Mouse (Mus musculus): ENCODE measurements around the gene Tars2. TPM values are rescaled to one million over a fixed set of nuclear protein-coding genes. Genes with fewer than 3 reads are reported as not detected.

The Tars2 gene
- polyA plus RNA-seq, 1 experiment from 2014 or later = 43.6 TPM

DNA sequence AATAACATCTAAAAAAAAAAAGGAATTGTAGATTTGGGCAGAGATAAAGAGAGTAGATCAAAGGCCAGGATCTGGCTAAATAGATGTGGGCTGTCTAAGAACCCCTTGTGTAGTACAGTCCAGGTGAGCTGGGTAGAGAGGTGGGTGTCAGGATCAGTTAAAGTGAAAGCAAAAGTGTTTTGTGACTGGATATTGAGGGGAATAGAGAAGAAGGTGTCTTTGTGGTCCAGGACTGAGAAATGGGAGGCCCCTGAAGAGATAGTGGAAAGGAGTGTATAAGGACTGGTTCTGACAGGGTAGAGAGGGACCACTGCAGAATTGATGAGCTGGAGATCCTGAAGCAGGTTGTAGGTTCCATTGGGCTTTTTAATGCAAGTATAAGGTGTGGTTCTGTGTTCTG, 50.0 kb downstream of the Tars2 start:
- Histone ChIP-seq H3K4me3 (no peak overlapping the region), H3K4me1 (replicated peaks) (no peaks in the 10 kb centered on the region), H3K9me3 (replicated peaks) (0 out of 2 replicates have a peak, but pooled peaks cover 6% of the 10 kb centered on the region), H3K4me2 (no peak overlapping the region), H3K9ac (no peak overlapping the region), H3K27ac (ENCODE audit: poor library complexity, severe bottlenecking) (no peak overlapping the region), H3K36me3 (no peaks in the 10 kb centered on the region), H3K27me3 (replicated peaks) (no peaks in the 10 kb centered on the region)
- ATAC-seq (ENCODE audit: insufficient number of reproducible peaks, low FRiP score) = no peak; the same call in 1 of the 2 replicates

DNA sequence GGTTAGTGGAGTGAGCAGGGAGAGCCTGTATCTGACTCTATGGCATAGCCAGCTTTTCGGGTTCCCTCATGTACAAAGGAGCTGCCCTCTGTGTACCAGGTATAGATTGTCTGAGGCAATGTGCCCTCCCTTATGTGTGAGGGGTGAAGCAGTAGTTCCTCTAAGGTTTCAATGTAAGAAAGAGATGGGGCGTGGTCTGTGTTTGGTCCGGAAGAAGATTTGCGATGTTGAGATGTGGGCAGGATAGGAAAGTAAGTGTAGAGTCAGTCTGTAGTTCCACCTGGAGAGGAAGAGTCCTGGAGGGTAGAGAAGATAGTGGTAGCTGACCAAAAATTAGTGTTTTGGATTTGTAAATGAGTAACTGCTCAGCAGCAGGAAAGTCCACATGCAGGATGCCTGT, 51.0 kb downstream of the Tars2 start:
- ATAC-seq (ENCODE audit: insufficient number of reproducible peaks, low FRiP score) = no peak
- WGBS = 89% methylated on average over 4 of the region's 4 CpGs
- Histone ChIP-seq H3K4me2 (no peak overlapping the region), H3K9ac (no peak overlapping the region), H3K27ac (ENCODE audit: poor library complexity, severe bottlenecking) (no peak overlapping the region), H3K4me3 (no peak overlapping the region), H3K36me3 (no peaks in the 10 kb centered on the region), H3K4me1 (replicated peaks) (no peaks in the 10 kb centered on the region), H3K27me3 (replicated peaks) (no peaks in the 10 kb centered on the region), H3K9me3 (replicated peaks) (0 out of 2 replicates have a peak, but pooled peaks cover 6% of the 10 kb centered on the region)

DNA sequence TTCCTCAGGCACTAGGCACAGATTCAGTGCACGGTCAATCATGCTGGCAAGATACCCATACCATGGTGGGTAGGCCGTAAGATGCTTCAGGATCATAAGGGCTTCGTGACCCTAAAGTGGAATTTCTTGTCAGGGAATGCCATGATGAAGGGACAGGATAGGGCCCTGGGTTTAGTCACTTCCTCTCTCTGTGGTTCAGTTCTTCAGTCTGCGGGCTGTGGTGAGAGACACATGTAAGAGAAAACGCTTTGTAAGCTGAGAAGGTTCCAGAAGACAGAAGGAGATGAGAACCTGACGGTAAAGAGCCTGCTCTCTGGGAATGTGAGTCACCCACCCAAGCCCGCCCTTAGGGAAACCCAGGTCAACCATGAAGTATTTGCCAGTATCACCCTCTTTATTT, 52.5 kb downstream of the Tars2 start:
- Histone ChIP-seq H3K36me3 (no peaks in the 10 kb centered on the region), H3K27me3 (replicated peaks) (no peaks in the 10 kb centered on the region), H3K9me3 (replicated peaks) (no peaks in the 10 kb centered on the region), H3K4me1 (replicated peaks) (peaks cover 2% of the 10 kb centered on the region; the same call in 1 of the 2 replicates), H3K4me2 (no peak overlapping the region), H3K27ac (ENCODE audit: poor library complexity, severe bottlenecking) (no peak overlapping the region), H3K4me3 (no peak overlapping the region), H3K9ac (no peak overlapping the region)
- ATAC-seq (ENCODE audit: insufficient number of reproducible peaks, low FRiP score) = no peak
- 76% methylated on average over 7 of the region's 7 CpGs for WGBS

DNA sequence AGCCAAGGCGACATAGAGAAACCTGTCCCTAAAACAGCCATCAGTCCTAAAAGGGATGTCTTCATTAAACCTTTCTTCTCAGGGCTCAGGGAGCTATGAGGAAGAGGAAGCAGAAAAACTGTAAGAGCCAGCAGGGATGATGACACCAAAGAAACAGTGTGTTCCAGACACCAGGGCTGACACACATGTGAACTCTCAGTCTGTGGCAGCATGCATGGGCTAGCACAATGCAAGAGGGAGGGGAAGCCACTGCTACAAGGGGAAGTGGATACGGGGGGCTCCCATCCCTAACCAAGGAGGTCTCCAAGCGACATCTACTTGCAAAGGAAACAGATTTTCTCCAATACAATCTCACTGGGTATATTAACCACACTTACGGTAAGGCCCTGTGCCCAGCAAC, 53.7 kb downstream of the Tars2 start:
- no peak overlapping the region for H3K9ac ChIP-seq
- no peak overlapping the region for H3K27ac ChIP-seq (ENCODE audit: poor library complexity, severe bottlenecking)
- WGBS = 88% methylated on average over 4 of the region's 4 CpGs
- no peak overlapping the region for H3K4me2 ChIP-seq
- no peaks in the 10 kb centered on the region for H3K27me3 ChIP-seq (replicated peaks)
- H3K9me3 ChIP-seq (replicated peaks) = no peaks in the 10 kb centered on the region
- no peak for ATAC-seq (ENCODE audit: insufficient number of reproducible peaks, low FRiP score)
- no peaks in the 10 kb centered on the region for H3K36me3 ChIP-seq
- H3K4me1 ChIP-seq (replicated peaks) = peaks cover 14% of the 10 kb centered on the region
- H3K4me3 ChIP-seq = no peak overlapping the region

DNA sequence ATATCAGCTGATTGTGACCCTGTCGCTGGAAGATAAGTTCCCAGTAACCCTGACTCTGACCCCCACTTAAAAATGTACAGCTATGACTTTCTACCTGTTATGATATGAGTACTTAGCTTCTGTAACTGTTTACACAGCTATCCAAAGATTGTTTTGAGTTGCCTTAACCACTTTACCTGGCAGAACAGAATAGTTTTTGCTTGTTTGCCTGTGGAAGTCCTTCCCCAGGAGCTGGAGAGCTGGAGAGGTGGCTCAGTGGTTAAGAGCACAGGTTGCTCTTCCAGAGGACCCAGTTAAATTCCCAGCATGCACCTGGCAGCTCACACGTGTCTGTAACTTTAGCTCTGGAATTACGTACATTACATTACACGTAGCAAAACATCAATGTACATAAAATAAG, 55.4 kb downstream of the Tars2 start:
- Histone ChIP-seq H3K27me3 (replicated peaks) (no peaks in the 10 kb centered on the region), H3K4me1 (replicated peaks) (peaks cover 25% of the 10 kb centered on the region), H3K9ac (no peak overlapping the region), H3K4me2 (no peak overlapping the region), H3K4me3 (no peak overlapping the region), H3K9me3 (replicated peaks) (no peaks in the 10 kb centered on the region), H3K27ac (ENCODE audit: poor library complexity, severe bottlenecking) (no peak overlapping the region), H3K36me3 (no peaks in the 10 kb centered on the region)
- WGBS = 86% methylated on average over 4 of the region's 4 CpGs
- ATAC-seq (ENCODE audit: insufficient number of reproducible peaks, low FRiP score) = no peak

DNA sequence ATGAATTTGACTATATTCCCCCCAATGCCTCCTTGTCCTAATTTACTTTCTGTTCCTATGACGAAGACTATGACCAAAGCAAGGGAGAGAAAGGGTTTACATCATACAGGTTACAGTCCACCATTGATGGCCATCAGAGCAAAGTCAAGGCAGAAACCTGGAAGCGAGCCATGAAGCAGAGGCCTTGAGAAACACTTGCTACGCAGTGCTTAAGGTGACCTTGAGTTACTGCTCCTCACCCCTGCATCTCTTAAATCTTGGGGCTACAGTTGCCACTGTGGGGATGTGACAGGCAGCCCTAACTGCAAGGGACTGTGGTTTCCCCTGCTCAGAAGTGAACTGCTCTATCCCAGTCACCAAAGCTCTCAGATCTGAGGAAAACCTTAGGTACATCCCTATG, 56.7 kb downstream of the Tars2 start:
- H3K27ac ChIP-seq (ENCODE audit: poor library complexity, severe bottlenecking) = no peak overlapping the region
- 82% methylated on average over 3 of the region's 3 CpGs for WGBS
- no peak overlapping the region for H3K4me3 ChIP-seq
- no peak overlapping the region for H3K9ac ChIP-seq
- no peaks in the 10 kb centered on the region for H3K27me3 ChIP-seq (replicated peaks)
- H3K36me3 ChIP-seq = no peaks in the 10 kb centered on the region
- no peak overlapping the region for H3K4me2 ChIP-seq
- peaks cover 25% of the 10 kb centered on the region for H3K4me1 ChIP-seq (replicated peaks)
- H3K9me3 ChIP-seq (replicated peaks) = no peaks in the 10 kb centered on the region
- ATAC-seq (ENCODE audit: insufficient number of reproducible peaks, low FRiP score) = no peak

DNA sequence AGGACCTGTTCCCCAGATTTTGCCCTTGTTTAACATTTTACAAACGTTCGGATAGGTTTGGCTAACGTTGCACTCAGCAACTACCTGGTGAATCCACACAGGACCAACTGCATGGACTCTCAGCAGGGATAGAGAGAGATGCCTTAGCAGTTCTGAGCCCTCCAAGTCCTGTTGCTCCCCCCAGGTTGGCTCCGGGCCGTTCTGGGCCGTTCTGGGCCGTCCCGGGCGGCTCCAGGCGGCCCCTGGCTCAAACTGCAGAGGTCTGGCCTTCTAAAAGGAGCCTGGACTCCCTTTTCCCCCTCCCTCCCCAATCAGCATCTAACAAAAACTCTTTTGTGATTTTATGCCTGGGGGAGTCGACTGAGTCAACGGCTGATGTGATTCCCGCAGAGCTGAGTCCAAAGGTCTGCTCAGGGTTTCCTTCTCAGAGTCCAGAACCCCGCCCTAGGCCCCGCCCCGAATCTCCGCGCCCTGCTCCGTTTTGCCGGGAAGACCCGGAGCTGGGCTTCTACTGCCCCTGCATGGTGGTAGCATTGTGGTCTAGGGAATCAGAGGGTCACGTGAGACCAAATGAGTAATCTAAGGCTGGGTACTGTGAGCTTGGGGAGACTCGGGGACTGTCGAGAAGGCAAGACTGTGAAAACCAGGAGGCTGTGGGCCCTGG, 58.0 kb downstream of the Tars2 start:
- Histone ChIP-seq H3K4me1 (replicated peaks) (peaks cover 25% of the 10 kb centered on the region), H3K27me3 (replicated peaks) (no peaks in the 10 kb centered on the region), H3K9me3 (replicated peaks) (no peaks in the 10 kb centered on the region), H3K4me3 (peak overlapping the region; percentile 34), H3K4me2 (peak overlapping the region; percentile 74), H3K27ac (ENCODE audit: poor library complexity, severe bottlenecking) (peak overlapping the region; percentile 80), H3K36me3 (no peaks in the 10 kb centered on the region), H3K9ac (peak overlapping the region; percentile 68)
- 7% methylated on average over 24 of the region's 24 CpGs for WGBS
- ATAC-seq (ENCODE audit: insufficient number of reproducible peaks, low FRiP score) = peak; percentile 90

DNA sequence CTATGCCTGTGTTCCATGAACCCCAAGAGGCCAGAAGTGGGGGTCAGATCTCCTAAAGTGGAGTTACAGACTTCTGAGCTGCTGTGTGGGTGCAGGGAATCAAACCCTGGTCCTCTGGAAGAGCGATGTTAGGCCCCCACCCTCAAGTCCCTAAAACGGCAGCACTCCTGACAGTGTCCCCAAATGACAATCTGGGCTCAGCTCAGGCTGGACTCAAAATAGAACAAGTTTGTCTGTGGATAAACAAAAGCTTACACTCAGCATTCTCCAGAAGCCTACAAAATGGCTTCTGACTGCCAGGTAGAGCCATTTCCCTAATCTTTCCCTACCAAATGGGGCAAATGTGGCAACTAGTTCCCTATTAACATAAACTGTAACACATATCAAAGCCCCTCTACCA, 58.9 kb downstream of the Tars2 start:
- Histone ChIP-seq H3K9me3 (replicated peaks) (no peaks in the 10 kb centered on the region), H3K9ac (no peak overlapping the region), H3K4me3 (no peak overlapping the region), H3K27ac (ENCODE audit: poor library complexity, severe bottlenecking) (0 out of 2 replicates have a peak overlapping the region, but pooled peaks have one; percentile 80), H3K4me1 (replicated peaks) (peaks cover 33% of the 10 kb centered on the region), H3K4me2 (no peak overlapping the region), H3K27me3 (replicated peaks) (no peaks in the 10 kb centered on the region), H3K36me3 (no peaks in the 10 kb centered on the region)
- ATAC-seq (ENCODE audit: insufficient number of reproducible peaks, low FRiP score) = no peak
- 56% methylated on average over 2 of the region's 2 CpGs for WGBS

DNA sequence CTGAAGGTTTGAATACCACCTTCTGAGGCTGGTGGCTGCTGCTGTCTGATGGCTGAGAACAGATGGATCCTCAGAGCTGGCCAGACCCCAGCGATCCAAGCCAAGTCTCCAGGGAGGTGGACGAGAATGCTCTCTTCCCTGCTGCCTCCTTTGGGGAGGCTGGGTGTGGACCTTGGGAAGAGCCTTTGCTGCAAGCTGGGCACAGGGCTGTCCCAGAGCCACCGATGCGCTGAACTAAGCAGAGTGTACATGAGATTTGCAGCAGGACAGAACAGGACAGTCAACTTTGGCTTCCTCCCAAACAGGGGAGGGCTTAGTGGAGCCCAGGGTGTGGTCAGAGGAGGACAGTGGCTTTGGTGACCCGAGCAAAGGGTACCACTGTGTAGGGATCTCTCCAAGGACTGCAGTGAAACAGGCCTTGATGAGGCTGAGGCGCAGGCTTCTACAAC, 59.7 kb downstream of the Tars2 start:
- H3K9ac ChIP-seq = no peak overlapping the region

DNA sequence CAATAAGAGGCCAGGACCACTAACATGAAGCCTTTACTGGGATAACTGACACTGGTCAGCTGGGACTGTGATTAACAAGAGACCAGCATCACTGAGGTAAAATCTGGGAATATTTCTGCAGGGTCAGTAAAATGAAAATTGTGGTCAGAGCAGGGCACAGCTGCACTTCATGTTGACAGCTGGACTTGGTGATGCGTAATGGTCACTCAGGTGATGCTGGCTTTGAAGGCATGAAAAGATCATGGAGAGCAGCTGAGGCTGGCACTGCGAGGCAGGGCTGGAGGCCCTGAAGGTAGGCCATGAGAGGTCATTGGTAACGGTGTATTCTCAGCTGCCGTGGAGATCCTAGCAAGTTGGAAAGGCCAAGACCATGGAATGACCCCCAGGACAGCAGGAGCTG, 61.7 kb downstream of the Tars2 start:
- Histone ChIP-seq H3K9ac (no peak overlapping the region), H3K36me3 (no peaks in the 10 kb centered on the region), H3K4me1 (replicated peaks) (peaks cover 60% of the 10 kb centered on the region), H3K27ac (ENCODE audit: poor library complexity, severe bottlenecking) (no peak overlapping the region), H3K4me3 (no peak overlapping the region), H3K9me3 (replicated peaks) (no peaks in the 10 kb centered on the region), H3K27me3 (replicated peaks) (no peaks in the 10 kb centered on the region), H3K4me2 (no peak overlapping the region)
- ATAC-seq (ENCODE audit: insufficient number of reproducible peaks, low FRiP score) = no peak
- 88% methylated on average over 4 of the region's 4 CpGs for WGBS

More for the DNA sequence above, 59.7 kb downstream of the Tars2 start:
- H3K27ac ChIP-seq (ENCODE audit: poor library complexity, severe bottlenecking) = no peak overlapping the region
- H3K4me1 ChIP-seq (replicated peaks) = peaks cover 41% of the 10 kb centered on the region
- no peaks in the 10 kb centered on the region for H3K9me3 ChIP-seq (replicated peaks)
- H3K36me3 ChIP-seq = no peaks in the 10 kb centered on the region
- 63% methylated on average over 6 of the region's 6 CpGs for WGBS
- no peaks in the 10 kb centered on the region for H3K27me3 ChIP-seq (replicated peaks)
- ATAC-seq (ENCODE audit: insufficient number of reproducible peaks, low FRiP score) = no peak
- H3K4me2 ChIP-seq = no peak overlapping the region
- H3K4me3 ChIP-seq = no peak overlapping the region

DNA sequence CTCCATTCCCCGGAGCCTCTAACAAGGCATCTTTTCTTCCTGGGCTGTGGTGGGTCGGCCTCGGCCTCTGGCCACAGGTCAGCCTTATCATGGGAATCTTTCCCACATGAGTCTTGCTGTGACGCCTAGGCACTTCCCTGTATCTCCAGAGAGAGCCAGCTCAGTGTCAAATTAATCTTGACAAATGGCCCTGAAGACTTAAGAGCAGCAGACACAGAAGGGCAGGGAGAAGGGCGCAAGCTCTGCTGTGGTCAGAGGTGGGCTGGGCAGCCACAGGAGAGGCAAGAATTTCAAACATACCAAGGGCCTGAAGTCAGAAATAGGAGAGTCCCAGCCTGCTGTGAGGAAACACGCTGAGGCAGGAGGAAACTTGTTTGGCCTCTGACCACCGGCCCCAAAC, 63.6 kb downstream of the Tars2 start:
- H3K27me3 ChIP-seq (replicated peaks) = no peaks in the 10 kb centered on the region
- 8% methylated on average over 7 of the region's 7 CpGs for WGBS
- ATAC-seq (ENCODE audit: insufficient number of reproducible peaks, low FRiP score) = no peak
- H3K4me3 ChIP-seq = no peak overlapping the region
- peak overlapping the region; percentile 27; the same call in 1 of the 2 replicates for H3K9ac ChIP-seq
- H3K36me3 ChIP-seq = no peaks in the 10 kb centered on the region
- no peaks in the 10 kb centered on the region for H3K9me3 ChIP-seq (replicated peaks)
- H3K4me2 ChIP-seq = peak overlapping the region; percentile 19; the same call in 1 of the 2 replicates
- peak overlapping the region; percentile 84 for H3K27ac ChIP-seq (ENCODE audit: poor library complexity, severe bottlenecking)
- peaks cover 61% of the 10 kb centered on the region for H3K4me1 ChIP-seq (replicated peaks)

DNA sequence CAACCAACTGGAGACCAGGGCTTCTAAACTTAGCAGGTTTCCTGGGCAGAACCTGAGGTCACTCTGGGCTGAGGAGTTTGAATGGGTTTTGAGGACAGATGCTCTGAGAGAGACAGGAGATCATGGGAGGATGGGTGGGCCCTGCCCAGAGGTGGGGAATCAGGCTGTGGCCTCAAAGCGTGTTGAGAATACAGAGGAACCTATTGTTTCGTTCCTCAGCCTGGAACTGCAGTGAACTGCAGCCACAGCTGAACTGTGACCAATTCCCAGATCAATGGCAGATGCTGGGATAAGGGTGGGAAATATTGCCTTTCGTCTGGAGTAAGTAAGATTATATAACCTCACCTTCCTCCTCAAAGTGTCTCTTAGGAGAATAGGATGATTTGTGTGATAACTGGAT, 64.2 kb downstream of the Tars2 start:
- H3K27me3 ChIP-seq (replicated peaks) = no peaks in the 10 kb centered on the region
- no peak for ATAC-seq (ENCODE audit: insufficient number of reproducible peaks, low FRiP score)
- no peak overlapping the region for H3K9ac ChIP-seq
- WGBS = 37% methylated on average over 3 of the region's 3 CpGs
- no peaks in the 10 kb centered on the region for H3K9me3 ChIP-seq (replicated peaks)
- H3K4me2 ChIP-seq = no peak overlapping the region
- no peak overlapping the region for H3K4me3 ChIP-seq
- H3K4me1 ChIP-seq (replicated peaks) = peaks cover 55% of the 10 kb centered on the region
- peak overlapping the region; percentile 84 for H3K27ac ChIP-seq (ENCODE audit: poor library complexity, severe bottlenecking)
- H3K36me3 ChIP-seq = no peaks in the 10 kb centered on the region
